Mouse (Mus musculus) left cerebral cortex, adult 18-20 months (tissue): ENCODE results near the gene Dynll2. TPM values are rescaled to one million over a fixed set of nuclear protein-coding genes. Genes with fewer than 3 reads are reported as not detected.
"Not testable (repeated sequence)": the region's sequence is repeated elsewhere in the genome, so short reads cannot be mapped to it uniquely, and the experiment has no call there.

Source experiments
- DNase-seq, 2 experiments: peaks; one replicate each; pipeline ENCODE4 v3.0.0; 2021 to 2022; ENCODE audit warnings: low spot score in 2 of 2, mixed read lengths in 1 of 2
- total RNA-seq, 2 experiments: library from RNA; stranded (reverse); gene quantifications; 2 replicates each; pipeline ENCODE4 v1.2.3; 2021

Dynll2 gene
- total RNA-seq, 2 experiments from 2014 or later, result 636 to 646 TPM

- no peak for DNase-seq
These were observed 12.4 kb upstream of the Dynll2 start for GRCm38 (mm10) chr11:87999751-88000150.

GRCm38 (mm10) chr11:87991806-87992205 is 4.5 kb upstream of the Dynll2 start:
- DNase-seq, result no peak

- no peak for DNase-seq
These were observed 528 bp upstream of the Dynll2 start for GRCm38 (mm10) chr11:87987861-87988260.

GRCm38 (mm10) chr11:87986141-87986741 is 1.1 kb downstream of the Dynll2 start:
- DNase-seq, result peak; percentile 41 to 50

DNA sequence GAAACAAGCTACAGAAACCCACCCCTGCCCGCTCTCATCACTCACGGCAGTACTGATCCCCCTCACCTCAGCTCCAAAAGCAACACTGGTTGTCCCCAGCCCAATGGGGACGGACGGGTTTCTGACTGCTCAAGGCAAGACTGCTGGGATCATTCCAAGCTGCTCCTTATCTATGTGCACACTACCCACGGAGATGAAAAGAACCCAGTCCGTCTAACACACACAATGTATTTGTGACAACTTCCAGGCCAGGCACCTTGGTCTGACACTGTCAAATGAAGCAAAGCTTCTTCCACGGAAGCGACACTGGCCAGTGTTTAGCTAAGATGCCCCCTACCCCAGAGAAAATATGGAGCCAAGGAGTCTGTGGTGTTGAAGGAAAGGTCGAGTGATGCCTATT is 1.7 kb downstream of the Dynll2 start:
- DNase-seq, result no peak

DNA sequence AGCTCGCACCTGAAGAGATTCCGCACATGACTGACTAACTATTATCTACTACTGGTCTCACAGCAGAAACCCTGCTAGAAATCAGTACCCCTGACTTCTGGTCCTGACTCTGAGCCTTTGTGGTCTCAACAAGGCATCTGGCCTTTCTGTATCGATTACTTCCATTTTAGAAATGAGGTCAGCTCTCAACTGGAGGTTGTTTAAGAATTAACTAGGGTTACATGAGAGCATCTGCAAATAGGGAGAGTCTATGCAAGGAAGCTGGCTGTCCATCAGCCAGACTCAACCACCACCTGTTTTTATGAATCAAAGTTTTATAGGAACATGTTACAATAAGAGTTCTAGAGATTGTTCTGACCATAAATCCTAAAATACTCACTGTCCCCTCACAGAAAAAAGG is 2.8 kb downstream of the Dynll2 start:
- no peak for DNase-seq

DNA sequence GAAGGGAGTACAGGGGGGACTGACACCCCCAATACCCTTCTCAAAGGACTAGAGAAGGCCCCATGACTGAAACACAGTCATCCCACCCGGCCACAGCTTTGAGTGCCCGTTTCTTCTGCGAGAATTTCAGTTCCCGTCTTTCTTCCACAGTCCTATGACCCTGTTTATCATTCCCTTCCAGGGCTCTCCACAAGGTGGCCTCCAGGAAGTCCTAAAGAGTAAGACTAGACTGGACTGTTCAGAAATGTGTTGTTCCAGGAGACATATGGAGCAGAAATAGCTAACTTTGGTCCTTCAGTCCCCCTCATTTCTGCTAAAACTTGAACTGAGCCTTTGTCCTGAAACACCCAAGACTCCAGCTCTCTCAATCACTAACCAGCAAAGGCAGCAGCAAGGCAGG is 8.4 kb downstream of the Dynll2 start:
- DNase-seq, result no peak

DNA sequence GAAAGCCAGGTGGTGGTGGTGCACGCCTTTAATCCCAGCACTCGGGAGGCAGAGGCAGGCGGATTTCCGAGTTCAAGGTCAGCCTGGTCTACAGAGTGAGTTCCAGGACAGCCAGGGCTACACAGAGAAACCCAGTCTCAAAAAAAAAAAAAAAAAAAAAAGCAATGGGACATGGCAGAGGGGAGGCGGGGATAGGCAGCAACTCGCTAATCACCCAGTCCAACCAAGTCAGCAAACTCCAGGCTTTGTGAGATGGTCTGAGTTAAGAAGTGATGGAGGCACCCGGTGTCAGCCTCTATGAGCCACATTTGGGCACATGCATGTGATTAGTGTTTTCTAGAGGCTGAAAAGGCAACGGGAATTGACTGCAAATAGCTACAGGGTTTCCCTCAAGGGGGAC is 10.3 kb downstream of the Dynll2 start:
- DNase-seq, result not testable (repeated sequence)

DNA sequence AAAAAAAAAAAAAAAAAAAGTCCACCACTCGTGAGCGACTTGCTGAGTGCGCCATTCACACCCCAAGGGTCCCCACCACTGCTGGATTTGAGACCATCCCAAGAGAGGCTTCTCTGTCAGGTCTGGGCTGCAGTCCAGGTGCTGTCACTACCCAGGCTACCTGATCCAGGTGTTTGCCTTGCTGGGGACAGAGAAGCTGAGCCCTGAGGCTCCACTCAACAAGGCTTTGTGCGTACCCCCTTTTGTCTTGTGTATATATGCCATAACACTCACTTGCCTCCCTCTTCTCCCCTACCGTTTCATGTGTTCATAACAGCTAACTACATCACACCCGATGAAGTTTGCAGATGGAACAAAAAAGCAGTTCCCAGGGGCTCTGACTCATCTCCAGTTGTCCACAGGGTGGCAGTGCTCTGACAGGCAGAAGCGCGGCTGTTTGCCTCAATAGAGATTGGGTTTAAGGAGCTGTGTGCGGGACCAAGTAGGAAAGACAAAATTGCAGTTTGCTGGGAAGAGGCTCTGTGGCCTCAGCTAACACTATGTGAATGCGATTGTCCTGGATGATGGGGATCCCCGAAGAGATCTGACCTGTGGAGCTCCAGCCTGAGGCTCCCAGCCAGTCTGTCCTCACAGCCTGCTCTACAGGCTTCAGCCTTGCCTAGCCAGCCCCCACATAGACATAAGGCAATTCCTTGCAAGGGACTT is 12.7 kb downstream of the Dynll2 start:
- DNase-seq, result peak; percentile 64 to 65

GRCm38 (mm10) chr11:87973559-87974305 is 13.6 kb downstream of the Dynll2 start:
- no peak for DNase-seq

DNA sequence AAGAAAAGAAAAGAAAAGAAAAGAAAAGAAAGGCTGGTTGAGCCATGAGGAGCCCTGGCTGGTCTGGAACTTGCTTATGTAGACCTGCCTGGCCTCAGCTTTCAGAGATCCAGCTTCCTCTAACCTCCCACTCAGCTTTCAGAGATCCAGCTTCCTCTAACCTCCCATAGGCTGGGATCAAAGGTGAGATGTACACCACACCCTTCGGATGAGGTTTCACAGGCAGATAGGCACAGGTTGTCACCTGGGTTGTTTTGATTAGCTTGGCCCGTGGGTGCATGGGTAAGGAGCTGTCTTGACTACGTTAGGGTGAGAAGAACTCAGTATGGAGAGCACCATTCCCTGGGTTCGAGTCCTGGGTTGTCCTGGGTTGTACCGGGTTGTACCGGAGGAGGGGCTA is 14.5 kb downstream of the Dynll2 start:
- no peak for DNase-seq

DNA sequence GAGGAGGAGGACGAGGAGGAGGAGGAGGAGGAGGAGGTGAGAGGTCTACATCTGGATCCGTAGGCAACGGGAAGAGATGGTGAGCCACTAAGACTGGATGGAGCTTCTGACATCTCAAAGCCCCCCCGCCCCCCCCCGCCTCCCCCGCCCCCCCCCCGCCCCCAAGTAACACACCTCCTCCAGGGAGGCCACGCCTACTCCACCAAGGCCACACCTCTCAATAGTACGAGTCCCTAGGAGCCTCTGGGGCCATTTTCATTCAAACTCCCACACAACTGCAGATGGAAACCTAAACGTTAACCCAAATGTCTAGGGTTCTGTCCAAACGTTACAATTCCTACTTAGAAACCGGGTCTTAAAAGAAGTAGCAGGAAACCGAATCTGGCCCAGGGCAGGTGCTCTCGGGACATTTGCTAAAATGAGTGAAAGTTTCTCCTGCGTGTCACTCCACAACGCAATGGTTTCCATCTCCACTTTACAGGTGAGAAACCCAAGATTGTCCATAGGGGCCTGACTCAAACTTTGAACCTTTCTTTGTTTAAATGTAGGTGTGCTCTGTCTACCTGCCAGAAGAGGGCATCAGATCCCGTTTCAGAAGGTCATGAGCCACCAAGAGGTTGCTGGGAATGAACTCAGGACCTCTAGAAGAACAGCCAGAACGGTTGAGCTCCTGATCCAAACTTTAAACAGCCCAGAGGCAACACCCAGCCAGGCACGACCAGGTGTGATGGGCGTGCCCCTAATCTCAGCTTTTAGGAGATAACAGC is 18.8 kb downstream of the Dynll2 start:
- DNase-seq, result no peak

DNA sequence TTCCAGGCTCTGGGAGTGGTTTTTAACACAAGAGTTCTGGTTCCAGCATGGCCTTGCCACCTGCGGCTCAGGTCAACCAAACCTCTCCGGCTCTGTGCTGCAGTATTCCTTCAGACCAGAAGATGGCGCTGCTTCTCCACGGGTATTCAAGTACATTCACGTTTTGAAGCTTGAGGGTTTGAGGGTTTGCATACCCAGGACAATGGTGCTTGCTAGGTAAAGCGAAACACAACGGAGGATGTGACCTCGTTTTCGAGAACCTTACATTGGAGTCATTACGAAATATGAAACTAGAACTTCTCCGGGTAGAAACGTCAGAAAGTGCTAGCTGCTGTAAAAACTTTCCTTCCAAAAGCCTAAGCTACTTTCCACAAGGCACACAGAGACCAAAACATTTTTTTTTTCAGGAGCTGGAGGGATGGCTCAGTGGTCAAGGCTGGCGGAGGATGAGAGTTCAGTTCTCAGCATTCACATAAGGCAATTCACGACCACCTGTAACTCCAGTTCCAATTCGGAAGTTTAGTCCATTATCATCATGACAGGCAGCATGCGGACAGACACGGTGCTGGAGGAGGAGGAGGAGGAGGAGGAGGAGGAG is 19.5 kb downstream of the Dynll2 start:
- peak; percentile 86 to 90 for DNase-seq

- DNase-seq, result no peak
These were observed 21.1 kb downstream of the Dynll2 start for GRCm38 (mm10) chr11:87966214-87966613.

DNA sequence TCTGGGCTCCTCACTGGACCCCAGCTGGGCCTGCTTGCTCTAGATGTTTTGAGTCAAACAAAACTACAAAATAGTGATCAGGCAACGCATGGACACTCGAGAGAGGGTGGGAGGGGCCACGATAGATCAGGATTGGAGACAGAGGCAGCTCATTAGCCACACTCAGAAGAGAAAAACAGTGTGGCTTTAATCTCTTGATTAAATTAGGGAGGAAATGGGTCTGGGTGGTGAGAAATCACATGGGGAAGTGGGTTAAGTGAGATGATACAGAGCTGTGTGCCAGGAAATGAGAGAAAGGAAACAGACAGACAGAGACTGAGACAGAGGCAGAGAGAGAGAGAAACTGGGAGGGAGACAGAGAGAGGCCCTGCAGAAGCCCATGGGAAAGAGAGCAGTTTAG is 22.0 kb downstream of the Dynll2 start:
- DNase-seq, result no peak

DNA sequence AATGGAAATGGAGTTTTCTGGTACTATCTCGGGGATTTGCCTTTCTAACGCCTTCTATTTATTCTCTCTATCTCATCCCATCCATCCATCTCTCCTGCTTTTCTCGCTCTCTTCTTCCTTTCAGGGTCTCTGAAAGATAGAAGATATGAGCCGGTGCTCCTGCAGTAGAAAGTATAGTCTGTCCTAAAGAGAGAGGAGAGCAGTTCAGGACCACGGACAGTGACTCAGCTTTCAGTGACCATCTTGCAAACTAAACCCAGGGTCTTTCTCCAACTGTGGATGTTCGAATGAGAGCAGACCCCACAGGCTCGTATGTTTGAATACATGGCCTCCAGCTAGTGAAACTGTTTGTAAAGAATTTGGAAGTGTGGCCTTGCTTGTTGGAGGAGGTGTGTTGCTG is 30.3 kb downstream of the Dynll2 start:
- DNase-seq, result no peak

DNA sequence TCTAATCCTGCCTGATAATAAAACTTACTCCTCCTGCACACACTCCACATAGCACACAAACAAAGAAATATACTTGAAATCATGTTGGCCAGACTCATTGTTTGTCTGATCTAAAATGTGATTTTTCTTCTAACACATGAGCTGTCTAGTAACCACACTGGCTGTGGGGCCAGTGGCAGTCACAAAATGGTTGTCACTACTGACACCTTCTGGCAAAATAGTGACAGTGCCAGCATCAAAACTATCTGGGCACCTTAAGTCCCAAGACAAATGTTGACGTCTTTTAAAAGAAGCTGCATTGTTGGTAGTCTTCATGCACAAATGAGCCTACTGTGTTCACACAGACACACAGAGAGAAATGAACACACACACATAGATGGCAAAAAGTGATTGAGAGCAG is 32.2 kb downstream of the Dynll2 start:
- no peak for DNase-seq

DNA sequence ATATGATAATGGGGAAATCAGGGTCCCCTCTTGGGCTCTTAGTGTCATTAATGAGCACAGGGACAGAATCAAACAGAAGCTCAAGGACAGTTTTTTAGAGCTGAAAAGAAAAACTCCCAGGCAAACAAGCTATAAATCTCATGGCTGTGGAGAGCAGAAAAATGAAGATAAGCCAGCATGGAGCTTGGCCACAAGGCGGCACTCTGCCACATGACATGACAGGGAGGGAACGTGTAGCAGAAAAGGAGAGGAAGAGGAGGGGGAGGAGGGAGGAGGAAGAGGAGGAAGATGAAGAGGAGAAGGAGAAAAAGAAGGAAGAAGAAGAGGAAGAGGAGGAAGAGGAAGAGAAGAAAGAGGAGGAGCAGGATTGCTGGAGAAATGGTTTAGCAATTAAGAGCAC is 37.3 kb downstream of the Dynll2 start:
- DNase-seq, result peak in 1 of 2 experiments; percentile 29

DNA sequence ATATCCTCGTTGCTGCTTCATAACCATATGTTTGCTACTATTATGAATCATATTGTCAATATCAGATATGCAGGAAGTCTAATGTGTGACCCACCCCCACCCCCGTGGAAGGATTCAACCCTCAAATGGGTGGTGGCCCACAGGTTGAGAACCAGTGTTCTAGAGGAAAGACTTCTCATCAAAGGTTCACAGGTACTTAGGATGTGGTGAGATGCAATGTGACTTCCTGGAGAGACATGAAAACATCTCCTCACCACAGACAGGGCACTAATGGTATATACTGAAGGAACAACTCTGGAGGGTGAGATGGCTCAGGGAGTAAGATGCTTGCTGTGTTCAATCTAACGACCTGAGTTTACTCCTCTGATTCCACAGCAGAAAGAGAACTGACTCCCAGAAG is 51.9 kb downstream of the Dynll2 start:
- no peak for DNase-seq

- DNase-seq, result no peak
These were observed 53.6 kb downstream of the Dynll2 start for GRCm38 (mm10) chr11:87933731-87934130.

- DNase-seq, result no peak
These were observed 57.0 kb downstream of the Dynll2 start for GRCm38 (mm10) chr11:87930348-87930747.
